In genomic region chr4:148114758-148115391, GRCm38 (mm10) we compare ENCODE assay signal across 8 mouse cellular contexts. TPM values are rescaled to one million over a fixed set of nuclear protein-coding genes. Genes with fewer than 3 reads are reported as not detected.
DNase-seq lines count a peak whose midpoint lies in the region; ATAC-seq and TF ChIP-seq lines count a peak whose summit lies in the region.

No protein-coding gene starts in this region.

- DNase-seq in CD4-positive helper T cell, adult 2 months (ENCODE audit: low read depth, low spot score): peak; percentile 75
- DNase-seq in brain, embryonic 14.5 days (ENCODE audit: low read depth): peak; percentile 95
- peak; percentile 57 for DNase-seq in liver, adult 2 months (ENCODE audit: extremely low read depth, low read depth, low spot score)
- peak; percentile 62 to 73 for DNase-seq in spleen, postnatal 36 days (ENCODE audit: low spot score in 2 of 2)

- WGBS in heart, embryonic 13.5 days: 5% methylated on average over 15 of the region's 15 CpGs
- 4% methylated on average over 15 of the region's 15 CpGs for WGBS in kidney, embryonic 16.5 days
- WGBS in liver, adult 2 months: 10% methylated on average over 15 of the region's 15 CpGs

- peak; percentile 97 for TF ChIP-seq CTCF in brain, embryonic 14.5 days (IDR thresholded peaks at IDR 0.05; ENCODE audit: borderline replicate concordance, extremely low read depth, insufficient read depth, insufficient read length)
- TF ChIP-seq CTCF in liver, adult 2 months (IDR thresholded peaks at IDR 0.05; ENCODE audit: low read depth, low read length): peak; percentile 99

- no peaks in the 10 kb centered on the region for H3K36me3 ChIP-seq in heart, embryonic 13.5 days
- no peaks in the 10 kb centered on the region for H3K36me3 ChIP-seq in kidney, embryonic 16.5 days (ENCODE audit: insufficient read depth, low read length)
- no peaks in the 10 kb centered on the region for H3K36me3 ChIP-seq in liver, adult 2 months (ENCODE audit: control insufficient read depth, insufficient read depth, low read length)
- no peaks in the 10 kb centered on the region for H3K36me3 ChIP-seq in myocyte (ENCODE audit: control insufficient read depth, insufficient read depth)

- peak overlapping the region; percentile 44; the same call in 1 of the 2 replicates for H3K9ac ChIP-seq in heart, embryonic 13.5 days
- no peak overlapping the region for H3K9ac ChIP-seq in kidney, embryonic 16.5 days (replicated peaks; ENCODE audit: low read length)
- H3K9ac ChIP-seq in liver, adult 2 months (ENCODE audit: low read depth, low read length): no peak overlapping the region

- no peaks in the 10 kb centered on the region for H3K79me2 ChIP-seq in liver, adult 2 months (ENCODE audit: control insufficient read depth, insufficient read depth, low read length)
- no peaks in the 10 kb centered on the region for H3K79me2 ChIP-seq in myocyte (ENCODE audit: control insufficient read depth, insufficient read depth)

- TF ChIP-seq POLR2A in brain, embryonic 14.5 days (IDR thresholded peaks at IDR 0.05; ENCODE audit: borderline replicate concordance, extremely low read depth, insufficient read depth, insufficient read length, poor library complexity, severe bottlenecking): no peak
- TF ChIP-seq POLR2A in liver, adult 2 months (IDR thresholded peaks at IDR 0.05; ENCODE audit: extremely low read depth, insufficient read depth, low read length): no peak
- no peak for TF ChIP-seq POLR2A in myocyte (IDR thresholded peaks at IDR 0.05; ENCODE audit: insufficient read length, low read depth)

- peaks cover 3% of the 10 kb centered on the region; the same call in 1 of the 2 replicates for H3K9me3 ChIP-seq in heart, embryonic 13.5 days
- no peaks in the 10 kb centered on the region for H3K9me3 ChIP-seq in kidney, embryonic 16.5 days (ENCODE audit: low read length)

- no peak overlapping the region for H3ac ChIP-seq in myocyte (ENCODE audit: control insufficient read depth, insufficient read length)

- H3K4me1 ChIP-seq in heart, embryonic 13.5 days: peaks cover 10% of the 10 kb centered on the region
- H3K4me1 ChIP-seq in kidney, embryonic 16.5 days (ENCODE audit: insufficient read depth, low read length): peaks cover 7% of the 10 kb centered on the region; the same call in 1 of the 2 replicates
- H3K4me1 ChIP-seq in liver, adult 2 months (ENCODE audit: control insufficient read depth, insufficient read depth, low read length): no peaks in the 10 kb centered on the region

- no peak overlapping the region for H3K4me3 ChIP-seq in heart, embryonic 13.5 days
- H3K4me3 ChIP-seq in kidney, embryonic 16.5 days (ENCODE audit: low read length): no peak overlapping the region
- H3K4me3 ChIP-seq in liver, adult 2 months (ENCODE audit: insufficient read depth, low read depth, low read length): no peak overlapping the region
- H3K4me3 ChIP-seq in myocyte: no peak overlapping the region

- ATAC-seq in erythroid progenitor cell, adult 5-6 weeks (replicated peaks; ENCODE audit: low FRiP score, poor library complexity, severe bottlenecking): peak; percentile 72
- no peak for ATAC-seq in heart, embryonic 13.5 days (ENCODE audit: extremely low read depth, insufficient number of reproducible peaks, low FRiP score, low TSS enrichment)
- peak; percentile 50 for ATAC-seq in kidney, embryonic 16.5 days (ENCODE audit: low FRiP score, low TSS enrichment)

- H3K27ac ChIP-seq in heart, embryonic 13.5 days (replicated peaks): no peak overlapping the region
- no peak overlapping the region for H3K27ac ChIP-seq in kidney, embryonic 16.5 days (ENCODE audit: low read length)
- H3K27ac ChIP-seq in liver, adult 2 months (replicated peaks; ENCODE audit: insufficient read depth, low read depth, low read length): no peak overlapping the region

- peak overlapping the region; percentile 46 for H3K4me2 ChIP-seq in heart, embryonic 13.5 days
- 0 out of 2 replicates have a peak overlapping the region, but pooled peaks have one; percentile 21 for H3K4me2 ChIP-seq in kidney, embryonic 16.5 days (replicated peaks; ENCODE audit: low read depth, low read length)
- peak overlapping the region; percentile 38 for H3K4me2 ChIP-seq in myocyte (ENCODE audit: low read depth)

- peaks cover 27% of the 10 kb centered on the region for H3K27me3 ChIP-seq in heart, embryonic 13.5 days (replicated peaks)
- H3K27me3 ChIP-seq in kidney, embryonic 16.5 days (ENCODE audit: insufficient read depth, low read length): no peaks in the 10 kb centered on the region
- H3K27me3 ChIP-seq in liver, adult 2 months (ENCODE audit: control insufficient read depth, insufficient read depth, low read length): no peaks in the 10 kb centered on the region
- peaks cover 12% of the 10 kb centered on the region for H3K27me3 ChIP-seq in myocyte (ENCODE audit: control insufficient read depth, insufficient read depth, insufficient read length)

TF ChIP-seq in myocyte, 11 proteins besides CTCF, POLR2A, EP300 and RAD21:
- TF ChIP-seq SRF (IDR thresholded peaks at IDR 0.05; ENCODE audit: control insufficient read depth, insufficient read length, low read depth): no peak
- TF ChIP-seq E2F4 (IDR thresholded peaks at IDR 0.05; ENCODE audit: insufficient read depth): no peak
- TF ChIP-seq POLR2AphosphoS2 (IDR thresholded peaks at IDR 0.05; ENCODE audit: insufficient read length, low read depth): no peak
- no peak for TF ChIP-seq CEBPB (IDR thresholded peaks at IDR 0.05; ENCODE audit: insufficient read depth, poor library complexity, severe bottlenecking)
- no peak for TF ChIP-seq MYOG (IDR thresholded peaks at IDR 0.05; ENCODE audit: control insufficient read depth in 1 of 3, insufficient read depth in 1 of 3, insufficient read length in 2 of 3, low read depth in 2 of 3)
- TF ChIP-seq MAX (IDR thresholded peaks at IDR 0.05; ENCODE audit: low read depth): no peak
- TF ChIP-seq REST (IDR thresholded peaks at IDR 0.05; ENCODE audit: insufficient read depth, insufficient read length): no peak
- TF ChIP-seq USF1 (IDR thresholded peaks at IDR 0.05; ENCODE audit: low read depth): no peak
- TF ChIP-seq MYOD1 (IDR thresholded peaks at IDR 0.05; ENCODE audit: control insufficient read depth in 1 of 3, insufficient read length in 2 of 3, low read depth in 2 of 3): no peak
- no peak for TF ChIP-seq TCF12 (IDR thresholded peaks at IDR 0.05; ENCODE audit: insufficient read depth, poor library complexity, severe bottlenecking)
- no peak for TF ChIP-seq TCF3 (IDR thresholded peaks at IDR 0.05; ENCODE audit: insufficient read length, low read depth)

RNA-seq across cellular contexts. Expression of gene Mad2l2, which starts 15.3 kb away (rescaled TPM):
- 111 and 132 TPM in 2 replicates for polyA plus RNA-seq in brain, embryonic 14.5 days (2012; rRNA removed)
- total RNA-seq in erythroid progenitor cell, adult 5-6 weeks (2015; ENCODE audit: low replicate concordance): 11.5 and 20.5 TPM in 2 replicates
- total RNA-seq in erythroid progenitor cell, adult 5-6 weeks (2017; ENCODE audit: low replicate concordance): 0.30 and 5.5 TPM in 2 replicates
- polyA plus RNA-seq in heart, embryonic 13.5 days (2015; fragmentation: Nextera tagmentation; extraction: Ambion mirVana): 33.3 and 39.0 TPM in 2 replicates
- polyA plus RNA-seq in kidney, embryonic 16.5 days (2015; fragmentation: Nextera tagmentation; extraction: Ambion mirVana): 70.3 and 74.8 TPM in 2 replicates
- total RNA-seq in liver, adult 2 months (2014; rRNA removed): 8.1 and 8.9 TPM in 2 replicates
- 49.6 and 58.5 TPM in 2 replicates for polyA plus RNA-seq in liver, adult 2 months (2012; rRNA removed)
- 31.0 TPM for polyA plus RNA-seq in myocyte (2012; fragmentation: generic; extraction: Trizol)

RNA-seq across cellular contexts. Expression of gene Draxin, which starts 15.6 kb away (rescaled TPM):
- 54.9 and 73.0 TPM in 2 replicates for polyA plus RNA-seq in brain, embryonic 14.5 days (2012; rRNA removed)
- total RNA-seq in erythroid progenitor cell, adult 5-6 weeks (2015; ENCODE audit: low replicate concordance): 0.42 TPM in 1 of 2 replicates, not detected in the other
- total RNA-seq in erythroid progenitor cell, adult 5-6 weeks (2017; ENCODE audit: low replicate concordance): not detected in 2 replicates
- 0.03 and 0.05 TPM in 2 replicates for polyA plus RNA-seq in heart, embryonic 13.5 days (2015; fragmentation: Nextera tagmentation; extraction: Ambion mirVana)
- polyA plus RNA-seq in kidney, embryonic 16.5 days (2015; fragmentation: Nextera tagmentation; extraction: Ambion mirVana): 0.28 and 0.29 TPM in 2 replicates
- total RNA-seq in liver, adult 2 months (2014; rRNA removed): not detected in 2 replicates
- not detected in 2 replicates for polyA plus RNA-seq in liver, adult 2 months (2012; rRNA removed)
- 0.04 TPM for polyA plus RNA-seq in myocyte (2012; fragmentation: generic; extraction: Trizol)

RNA-seq across cellular contexts. Expression of gene Agtrap, which starts 27.0 kb away (rescaled TPM):
- 4.6 and 5.7 TPM in 2 replicates for polyA plus RNA-seq in brain, embryonic 14.5 days (2012; rRNA removed)
- total RNA-seq in erythroid progenitor cell, adult 5-6 weeks (2015; ENCODE audit: low replicate concordance): 4.6 and 5.8 TPM in 2 replicates
- total RNA-seq in erythroid progenitor cell, adult 5-6 weeks (2017; ENCODE audit: low replicate concordance): 3.6 and 4.1 TPM in 2 replicates
- 15.4 and 17.6 TPM in 2 replicates for polyA plus RNA-seq in heart, embryonic 13.5 days (2015; fragmentation: Nextera tagmentation; extraction: Ambion mirVana)
- 28.1 and 31.5 TPM in 2 replicates for polyA plus RNA-seq in kidney, embryonic 16.5 days (2015; fragmentation: Nextera tagmentation; extraction: Ambion mirVana)
- total RNA-seq in liver, adult 2 months (2014; rRNA removed): 2.1 and 2.4 TPM in 2 replicates
- 3.7 TPM in 2 replicates for polyA plus RNA-seq in liver, adult 2 months (2012; rRNA removed)
- polyA plus RNA-seq in myocyte (2012; fragmentation: generic; extraction: Trizol): 10.9 TPM

RNA-seq across cellular contexts. Expression of gene Fbxo6, which starts 37.1 kb away (rescaled TPM):
- 18.1 and 25.3 TPM in 2 replicates for polyA plus RNA-seq in brain, embryonic 14.5 days (2012; rRNA removed)
- 3.2 TPM in 1 of 2 replicates, not detected in the other for total RNA-seq in erythroid progenitor cell, adult 5-6 weeks (2015; ENCODE audit: low replicate concordance)
- total RNA-seq in erythroid progenitor cell, adult 5-6 weeks (2017; ENCODE audit: low replicate concordance): 2.1 TPM in 1 of 2 replicates, not detected in the other
- polyA plus RNA-seq in heart, embryonic 13.5 days (2015; fragmentation: Nextera tagmentation; extraction: Ambion mirVana): 18.6 and 19.6 TPM in 2 replicates
- polyA plus RNA-seq in kidney, embryonic 16.5 days (2015; fragmentation: Nextera tagmentation; extraction: Ambion mirVana): 22.0 and 22.2 TPM in 2 replicates
- total RNA-seq in liver, adult 2 months (2014; rRNA removed): 35.0 and 38.7 TPM in 2 replicates
- 91.9 and 97.2 TPM in 2 replicates for polyA plus RNA-seq in liver, adult 2 months (2012; rRNA removed)
- polyA plus RNA-seq in myocyte (2012; fragmentation: generic; extraction: Trizol): 89.7 TPM

RNA-seq across cellular contexts. Expression of gene Fbxo44, which starts 45.4 kb away (rescaled TPM):
- 122 and 144 TPM in 2 replicates for polyA plus RNA-seq in brain, embryonic 14.5 days (2012; rRNA removed)
- 1.1 TPM in 1 of 2 replicates, not detected in the other for total RNA-seq in erythroid progenitor cell, adult 5-6 weeks (2015; ENCODE audit: low replicate concordance)
- total RNA-seq in erythroid progenitor cell, adult 5-6 weeks (2017; ENCODE audit: low replicate concordance): not detected in 2 replicates
- 20.9 and 26.9 TPM in 2 replicates for polyA plus RNA-seq in heart, embryonic 13.5 days (2015; fragmentation: Nextera tagmentation; extraction: Ambion mirVana)
- polyA plus RNA-seq in kidney, embryonic 16.5 days (2015; fragmentation: Nextera tagmentation; extraction: Ambion mirVana): 19.8 and 20.6 TPM in 2 replicates
- 1.9 and 2.7 TPM in 2 replicates for total RNA-seq in liver, adult 2 months (2014; rRNA removed)
- 2.2 and 3.4 TPM in 2 replicates for polyA plus RNA-seq in liver, adult 2 months (2012; rRNA removed)
- 3.1 TPM for polyA plus RNA-seq in myocyte (2012; fragmentation: generic; extraction: Trizol)

Comparison
In these comparisons a context has a peak if more than half of its experiments do, and no peak if none do; other contexts are left out.
1. RNA of gene Draxin, which starts 15.6 kb away (polyA plus RNA-seq): 54.9 to 73.0 TPM in brain, embryonic 14.5 days; 0.28 to 0.29 TPM in kidney, embryonic 16.5 days, 0.03 to 0.05 TPM in heart, embryonic 13.5 days, 0.04 TPM in myocyte (single experiment) and not detected in liver, adult 2 months; every median in the first group is over 10 times any median in the second.
2. Peak in every context shown above with its lines, with median percentiles within 50 percentile points of each other: DNase-seq and H3K4me2 ChIP-seq.